Mouse (Mus musculus) hindbrain, embryonic 13.5 days (tissue): Measurements from ENCODE around the gene Gatd1. TPM values are rescaled to one million over a fixed set of nuclear protein-coding genes. Genes with fewer than 3 reads are reported as not detected.
A peak's percentile ranks its signal among the peaks of the same experiment; 100 is the strongest.
"Not testable (repeated sequence)": the region's sequence is repeated elsewhere in the genome, so short reads cannot be mapped to it uniquely, and the experiment has no call there.

Experiments used
- ATAC-seq: fragments of 200-750 bp; cut with Nextera tagmentation; 2 replicates; pipeline ENCODE4 v1.8.0; 2017; ENCODE audit warnings: moderate TSS enrichment; ENCODE audit not compliant: low FRiP score
- H3K27ac ChIP-seq: fragments of 300-500 bp; sonication (generic); 2 replicates; pipeline ENCODE4 v1.5.1; 2015; ENCODE audit warnings: inconsistent platforms, mild to moderate bottlenecking, moderate library complexity
- H3K27me3 ChIP-seq: fragments of 300-500 bp; sonication (generic); 2 replicates; pipeline ENCODE4 v1.6.1; 2015; ENCODE audit warnings: mild to moderate bottlenecking, inconsistent platforms
- H3K36me3 ChIP-seq: fragments of 300-500 bp; sonication (generic); 2 replicates; pipeline ENCODE4 v1.6.1; 2015; ENCODE audit warnings: mild to moderate bottlenecking, inconsistent platforms
- H3K4me1 ChIP-seq: fragments of 300-500 bp; sonication (generic); replicated peaks from 2 replicates; pipeline ENCODE4 v1.6.1; 2015; ENCODE audit warnings: inconsistent platforms
- H3K4me2 ChIP-seq: fragments of 300-500 bp; sonication (generic); 2 replicates; pipeline ENCODE4 v1.6.1; 2015; ENCODE audit warnings: inconsistent platforms, mild to moderate bottlenecking, moderate library complexity
- H3K4me3 ChIP-seq: fragments of 300-500 bp; sonication (generic); 2 replicates; pipeline ENCODE4 v1.5.1; 2015; ENCODE audit warnings: mild to moderate bottlenecking, inconsistent platforms
- H3K9ac ChIP-seq: fragments of 300-500 bp; sonication (generic); 2 replicates; pipeline ENCODE4 v1.6.1; 2015; ENCODE audit warnings: mild to moderate bottlenecking, inconsistent platforms
- H3K9me3 ChIP-seq: fragments of 300-500 bp; sonication (generic); 2 replicates; pipeline ENCODE4 v1.6.1; 2016; ENCODE audit warnings: inconsistent platforms
- WGBS: fragments of 180-500 bp; shearing (Covaris S2); methylation state at CpG from one replicate; pipeline ENCODE4 v1.1.7; 2015; 5-methylcytosine and 5-hydroxymethylcytosine counted together
- polyA plus RNA-seq: library from polyadenylated mRNA; unstranded; fragments of >200 nt; fragmentation: Nextera tagmentation; extraction: Ambion mirVana; gene quantifications from 2 replicates; pipeline ENCODE4 v1.2.1, GENCODE M21; 2015

Gene Gatd1
- polyA plus RNA-seq, 1 experiment from 2014 or later, result 57.4 TPM

DNA sequence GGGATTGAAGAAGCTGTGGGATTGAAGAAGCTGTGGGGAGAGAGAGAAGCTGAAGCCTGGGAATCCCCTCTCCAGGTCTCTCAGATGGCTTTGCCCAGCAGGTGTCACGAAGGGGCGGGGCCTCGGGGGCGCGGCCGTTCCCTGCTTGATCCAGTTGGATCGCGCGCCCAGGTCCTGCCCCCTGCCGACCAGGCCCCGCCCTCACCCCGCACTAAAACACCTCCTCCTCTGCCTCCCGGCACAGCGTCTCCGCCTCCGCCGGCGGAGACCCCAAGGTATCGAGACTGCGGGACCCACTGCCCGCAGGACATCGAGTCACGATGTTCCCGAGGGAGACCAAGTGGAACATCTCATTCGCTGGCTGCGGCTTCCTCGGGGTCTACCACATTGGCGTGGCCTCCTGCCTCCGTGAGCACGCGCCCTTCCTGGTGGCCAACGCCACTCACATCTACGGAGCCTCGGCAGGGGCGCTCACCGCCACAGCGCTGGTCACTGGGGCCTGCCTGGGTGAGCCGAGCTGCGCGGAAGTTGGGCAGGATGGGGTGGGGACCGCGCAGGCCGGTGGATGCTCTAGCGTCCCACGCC, 41.1 kb upstream of the Gatd1 start, which contains the start of gene Pnpla2:
TSS of gene Pnpla2 (plus strand) at position 232 of the 585 bp plus-strand sequence.
- ATAC-seq, result peak; percentile 82
- H3K9me3 ChIP-seq, result no peaks in the 10 kb centered on the region
- H3K4me1 ChIP-seq, result peaks cover 25% of the 10 kb centered on the region
- H3K36me3 ChIP-seq, result peaks cover 47% of the 10 kb centered on the region
- peak within 1 kb of the TSS; percentile 93 for H3K4me2 ChIP-seq
- H3K27me3 ChIP-seq, result peaks cover 20% of the 10 kb centered on the region
- under 1% methylated on average over 45 of the region's 45 CpGs for WGBS
- H3K4me3 ChIP-seq, result peak within 1 kb of the TSS; percentile 70
- H3K27ac ChIP-seq, result peak within 1 kb of the TSS; percentile 70
- H3K9ac ChIP-seq, result peak within 1 kb of the TSS; percentile 85

DNA sequence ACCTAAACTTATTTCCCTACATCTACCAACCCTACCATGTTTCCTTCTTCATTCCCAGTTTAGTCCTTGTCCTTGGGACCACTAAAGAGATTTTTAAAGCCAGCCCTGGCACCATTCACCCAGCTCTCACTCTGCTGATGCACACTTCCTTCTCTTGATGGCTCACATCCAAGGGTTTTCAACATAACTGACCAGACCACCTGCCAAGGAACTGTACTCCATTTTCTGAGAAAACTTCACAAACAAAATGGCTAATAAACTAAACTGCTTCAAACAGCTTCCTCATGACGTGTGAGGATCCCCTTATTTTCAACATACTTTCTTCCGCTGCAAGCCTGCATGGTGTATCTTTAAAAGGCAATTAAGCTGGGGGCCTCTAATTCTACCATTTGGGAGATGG, 39.7 kb upstream of the Gatd1 start:
- no peak overlapping the region for H3K4me3 ChIP-seq
- no peak overlapping the region for H3K4me2 ChIP-seq
- 0 out of 2 replicates have a peak, but pooled peaks cover 6% of the 10 kb centered on the region for H3K27me3 ChIP-seq
- H3K27ac ChIP-seq, result no peak overlapping the region
- ATAC-seq, result no peak
- H3K36me3 ChIP-seq, result peaks cover 47% of the 10 kb centered on the region
- peaks cover 32% of the 10 kb centered on the region for H3K4me1 ChIP-seq
- no peaks in the 10 kb centered on the region for H3K9me3 ChIP-seq
- H3K9ac ChIP-seq, result no peak overlapping the region
- WGBS, result 80% methylated on average over 2 of the region's 2 CpGs

DNA sequence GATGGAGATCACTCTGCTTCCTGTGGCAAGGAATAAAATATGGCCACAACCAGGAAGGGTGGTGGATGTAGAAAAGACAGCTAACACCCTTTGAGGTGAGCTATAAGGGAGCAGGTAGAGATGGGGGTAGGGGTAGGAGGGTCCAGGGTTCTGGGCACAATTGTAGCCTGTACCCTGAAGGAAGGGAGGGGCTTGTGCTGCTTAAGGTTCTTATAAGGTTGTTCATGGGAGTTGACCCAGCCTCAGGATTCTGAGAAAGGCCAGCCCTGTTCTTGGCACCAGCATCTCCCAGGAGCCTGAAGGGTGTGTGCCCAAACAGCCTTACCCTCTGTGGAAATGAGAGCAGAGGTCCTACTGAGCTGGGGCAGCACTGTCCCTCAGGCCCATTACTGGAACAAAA, 38.0 kb upstream of the Gatd1 start:
- Histone ChIP-seq H3K27ac (no peak overlapping the region), H3K4me3 (no peak overlapping the region), H3K4me2 (no peak overlapping the region), H3K9me3 (no peaks in the 10 kb centered on the region), H3K27me3 (0 out of 2 replicates have a peak, but pooled peaks cover 3% of the 10 kb centered on the region), H3K9ac (no peak overlapping the region), H3K4me1 (peaks cover 38% of the 10 kb centered on the region), H3K36me3 (peaks cover 35% of the 10 kb centered on the region)
- no peak for ATAC-seq

DNA sequence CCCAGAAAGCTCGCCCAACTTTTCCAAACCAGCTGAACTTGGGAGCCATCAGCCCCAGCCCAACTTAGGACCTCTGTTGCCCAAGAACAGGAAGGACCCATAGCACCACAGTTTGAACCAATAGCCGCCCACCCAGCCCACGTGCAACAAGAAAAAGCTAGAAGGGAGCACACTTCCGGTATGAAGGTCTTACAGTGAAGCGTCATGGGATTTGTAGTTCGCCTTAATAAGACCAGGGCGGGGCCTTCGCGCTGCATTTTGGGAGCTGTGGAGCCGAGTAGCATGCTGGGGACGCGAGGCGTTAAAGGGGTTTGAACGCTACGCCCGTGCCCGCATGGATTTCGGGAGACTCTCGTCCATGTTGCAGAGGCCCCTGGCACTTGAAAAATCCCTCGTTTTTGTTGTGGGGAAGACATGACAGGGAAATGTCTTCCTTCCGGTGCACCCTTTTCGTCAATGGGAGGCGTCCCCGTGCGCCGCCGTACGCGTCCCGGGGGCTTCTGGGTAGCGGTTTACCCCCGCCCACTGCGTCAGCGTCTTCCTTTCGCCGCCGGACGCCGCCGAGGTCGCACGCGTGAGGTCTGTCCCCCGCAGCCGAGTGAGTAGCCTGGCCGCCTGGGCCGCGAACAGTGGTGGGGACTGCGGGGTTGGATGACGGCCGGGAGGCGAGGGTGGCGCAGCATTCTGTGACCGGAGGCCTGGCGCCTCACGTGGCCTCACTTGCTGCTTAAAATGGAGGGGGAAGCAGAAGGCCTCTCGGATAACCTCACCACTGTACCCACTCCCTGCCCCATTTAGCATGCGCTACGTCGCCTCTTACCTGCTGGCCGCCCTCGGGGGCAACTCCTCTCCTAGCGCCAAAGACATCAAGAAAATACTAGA, 33.4 kb upstream of the Gatd1 start, which contains the start of gene Rplp2:
TSS of gene Rplp2 (plus strand) at position 261 of the 882 bp plus-strand sequence.
- no peaks in the 10 kb centered on the region for H3K27me3 ChIP-seq
- peak; percentile 94 for ATAC-seq
- peak within 1 kb of the TSS; percentile 94 for H3K9ac ChIP-seq
- peak within 1 kb of the TSS; percentile 86 for H3K4me3 ChIP-seq
- H3K27ac ChIP-seq, result peak within 1 kb of the TSS; percentile 96
- H3K4me2 ChIP-seq, result peak within 1 kb of the TSS; percentile 79
- WGBS, result under 1% methylated on average over 63 of the region's 63 CpGs
- peaks cover 35% of the 10 kb centered on the region for H3K36me3 ChIP-seq
- no peaks in the 10 kb centered on the region for H3K9me3 ChIP-seq
- H3K4me1 ChIP-seq, result peaks cover 33% of the 10 kb centered on the region

DNA sequence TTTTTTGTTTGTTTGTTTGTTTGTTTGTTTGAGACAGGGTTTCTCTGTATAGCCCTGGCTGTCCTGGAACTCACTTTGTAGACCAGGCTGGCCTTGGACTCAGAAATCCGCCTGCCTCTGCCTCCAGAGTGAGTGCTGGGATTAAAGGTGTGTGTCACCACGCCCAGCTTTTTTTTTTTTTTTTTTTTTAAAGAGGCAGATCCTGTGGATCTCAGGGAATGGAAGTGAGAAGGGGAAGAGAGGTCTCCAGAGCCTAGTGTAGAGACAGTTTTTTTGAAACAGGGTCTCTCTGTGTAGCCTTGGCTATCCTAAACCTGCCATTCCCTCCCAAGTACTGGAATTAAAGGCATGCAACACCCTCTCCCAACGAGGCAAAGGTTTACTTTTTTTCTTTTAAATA, 32.4 kb upstream of the Gatd1 start:
- WGBS, result 90% methylated on average over 3 of the region's 3 CpGs
- H3K27ac ChIP-seq, H3K4me3 ChIP-seq, H3K9me3 ChIP-seq, H3K27me3 ChIP-seq, ATAC-seq, H3K9ac ChIP-seq: not testable (repeated sequence)
- peaks cover 35% of the 10 kb centered on the region for H3K4me1 ChIP-seq
- H3K4me2 ChIP-seq, result peak overlapping the region; percentile 52
- H3K36me3 ChIP-seq, result peaks cover 25% of the 10 kb centered on the region

DNA sequence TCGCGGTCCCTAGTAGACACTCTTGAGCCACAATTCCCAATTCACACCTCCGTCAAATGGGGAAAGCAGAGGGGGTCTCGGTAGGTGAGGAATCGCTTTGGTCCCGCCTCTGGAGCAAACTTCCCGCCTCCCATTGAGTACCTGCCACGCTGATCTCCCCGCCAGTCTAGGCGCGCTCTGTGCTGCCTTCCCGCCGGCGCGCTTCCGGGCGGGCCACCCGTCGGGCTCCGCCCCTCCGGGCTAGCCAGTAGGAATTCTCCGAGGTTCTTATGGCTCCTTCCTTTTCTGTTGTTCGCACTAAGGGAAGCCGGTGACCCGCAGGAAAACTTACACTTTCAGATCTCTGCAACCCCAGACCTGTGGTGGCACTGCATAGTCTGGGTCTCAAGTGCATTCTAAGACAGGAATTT, 29.9 kb upstream of the Gatd1 start, which contains the start of gene Pidd1:
TSS of gene Pidd1 (minus strand) at position 198 of the 410 bp plus-strand sequence.
- peak within 1 kb of the TSS; percentile 64 for H3K4me2 ChIP-seq
- ATAC-seq, result no peak

DNA sequence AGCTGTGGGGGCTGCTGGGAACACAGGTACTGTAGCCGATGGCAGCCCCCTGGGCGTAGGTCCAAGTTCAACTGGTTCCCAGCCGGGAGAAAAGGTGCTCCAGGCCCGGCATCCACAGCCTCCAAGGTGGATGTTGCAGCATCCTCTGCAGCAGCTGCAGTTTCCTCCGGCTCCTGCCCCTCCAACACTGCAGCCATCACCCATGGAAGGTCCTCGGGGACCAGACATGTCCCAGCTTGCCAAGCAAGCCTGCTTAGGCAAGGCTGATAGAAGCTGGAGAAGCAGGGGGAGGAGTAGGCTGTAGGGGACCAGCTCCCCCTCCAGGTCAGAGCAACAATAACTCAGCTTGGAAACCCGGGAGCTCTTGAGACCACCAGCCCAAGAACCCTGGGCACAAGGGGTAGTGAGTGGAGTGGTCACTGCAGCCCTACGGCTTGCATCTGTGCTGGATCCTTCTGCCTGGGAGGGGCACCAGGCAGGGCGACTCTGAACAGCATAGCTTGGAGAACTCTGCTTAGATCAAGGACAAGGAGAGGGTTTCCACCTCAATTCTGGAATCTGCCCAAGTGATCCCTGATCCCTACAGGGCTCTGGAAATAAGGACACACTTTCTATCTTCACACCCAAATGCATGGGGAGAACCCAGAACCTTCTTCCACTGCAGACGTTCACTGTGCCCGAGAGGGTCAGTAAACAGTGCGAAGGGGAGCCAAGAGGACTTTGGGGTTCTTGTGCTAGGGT, 29.3 kb upstream of the Gatd1 start:
- H3K9me3 ChIP-seq, result no peaks in the 10 kb centered on the region
- peaks cover 24% of the 10 kb centered on the region for H3K4me1 ChIP-seq
- H3K36me3 ChIP-seq, result peaks cover 6% of the 10 kb centered on the region; the same call in 1 of the 2 replicates
- H3K27ac ChIP-seq, result no peak overlapping the region
- peak overlapping the region; percentile 64 for H3K4me2 ChIP-seq
- peak overlapping the region; percentile 70 for H3K9ac ChIP-seq
- peak overlapping the region; percentile 37 for H3K4me3 ChIP-seq
- no peaks in the 10 kb centered on the region for H3K27me3 ChIP-seq
- 26% methylated on average over 12 of the region's 12 CpGs for WGBS
- no peak for ATAC-seq

More for the DNA sequence above, 29.9 kb upstream of the Gatd1 start, which contains the start of gene Pidd1:
- peaks cover 9% of the 10 kb centered on the region for H3K36me3 ChIP-seq
- under 1% methylated on average over 25 of the region's 25 CpGs for WGBS
- peaks cover 30% of the 10 kb centered on the region for H3K4me1 ChIP-seq
- peak within 1 kb of the TSS; percentile 70 for H3K9ac ChIP-seq
- no peaks in the 10 kb centered on the region for H3K27me3 ChIP-seq
- peak within 1 kb of the TSS; percentile 37 for H3K4me3 ChIP-seq
- H3K9me3 ChIP-seq, result no peaks in the 10 kb centered on the region
- no peak within 1 kb of the TSS for H3K27ac ChIP-seq

DNA sequence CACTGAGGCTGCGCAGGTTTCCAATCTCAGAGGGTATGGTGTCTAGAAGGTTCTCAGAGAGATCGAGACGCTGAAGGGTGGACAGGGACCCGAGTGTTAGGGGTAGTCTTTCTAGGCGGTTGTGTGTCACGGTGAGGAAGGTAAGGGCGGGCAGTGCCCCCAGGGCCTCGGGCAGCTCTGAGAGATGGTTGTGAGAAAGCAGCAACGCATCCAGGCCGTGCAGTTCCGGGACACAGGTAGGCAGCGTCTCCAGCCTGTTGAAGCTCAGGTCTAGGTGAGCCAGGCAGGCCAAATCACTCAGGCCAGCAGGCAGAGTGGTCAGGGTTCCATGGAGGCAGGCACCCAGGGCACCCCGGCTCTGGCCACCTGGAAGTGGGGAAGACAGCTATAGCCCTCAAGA, 28.3 kb upstream of the Gatd1 start:
- no peak for ATAC-seq
- no peaks in the 10 kb centered on the region for H3K9me3 ChIP-seq
- H3K27ac ChIP-seq, result no peak overlapping the region
- H3K4me3 ChIP-seq, result no peak overlapping the region
- peaks cover 28% of the 10 kb centered on the region for H3K4me1 ChIP-seq
- no peaks in the 10 kb centered on the region for H3K27me3 ChIP-seq
- H3K4me2 ChIP-seq, result peak overlapping the region; percentile 64
- 96% methylated on average over 13 of the region's 13 CpGs for WGBS
- H3K36me3 ChIP-seq, result peaks cover 6% of the 10 kb centered on the region; the same call in 1 of the 2 replicates
- H3K9ac ChIP-seq, result peak overlapping the region; percentile 70

DNA sequence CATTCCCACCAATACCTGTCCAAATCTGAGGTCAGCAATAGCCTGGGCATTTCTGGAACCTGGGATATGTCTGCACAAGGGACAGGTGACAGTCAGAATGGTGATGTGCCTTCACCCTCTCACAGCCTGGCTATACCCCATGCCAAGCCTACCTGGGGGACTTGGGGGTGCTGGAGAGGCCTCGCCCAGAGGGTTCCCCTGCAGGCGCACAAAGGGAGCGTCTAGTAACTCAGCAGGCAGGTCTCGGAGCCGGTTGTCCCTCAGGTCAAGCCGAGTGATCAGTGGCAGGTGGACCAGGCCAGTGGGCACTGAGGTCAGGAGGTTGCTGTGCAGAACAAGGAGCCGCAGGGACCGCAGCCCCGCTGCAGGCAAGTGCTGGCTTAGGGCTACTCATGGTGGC, 27.5 kb upstream of the Gatd1 start:
- Histone ChIP-seq H3K9me3 (no peaks in the 10 kb centered on the region), H3K4me1 (peaks cover 36% of the 10 kb centered on the region), H3K4me2 (no peak overlapping the region), H3K36me3 (peaks cover 6% of the 10 kb centered on the region; the same call in 1 of the 2 replicates), H3K27ac (no peak overlapping the region), H3K27me3 (no peaks in the 10 kb centered on the region), H3K9ac (peak overlapping the region; percentile 58; the same call in 1 of the 2 replicates), H3K4me3 (no peak overlapping the region)
- no peak for ATAC-seq
- 93% methylated on average over 9 of the region's 9 CpGs for WGBS

DNA sequence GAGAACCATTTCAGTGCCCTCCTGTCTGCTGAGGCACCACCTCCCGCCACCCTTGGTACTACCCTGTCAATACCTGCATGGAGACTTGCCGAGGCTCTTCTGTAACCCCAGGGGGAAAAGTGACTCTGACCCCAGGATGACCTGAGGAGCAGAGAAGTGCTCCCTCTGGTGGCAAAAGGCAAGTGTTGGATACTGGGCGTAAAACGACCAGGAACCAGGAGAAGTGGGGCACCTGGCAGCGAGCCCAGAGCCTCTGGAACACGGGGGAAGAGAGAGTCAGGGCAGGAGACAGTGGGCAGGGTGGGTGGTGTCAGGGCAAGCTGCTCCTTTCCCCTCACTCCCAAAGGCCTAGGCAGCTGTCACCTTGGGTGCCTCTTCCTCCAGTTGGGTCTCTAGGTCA, 26.7 kb upstream of the Gatd1 start:
- whole genome bisulfite sequencing, result 37% methylated on average over 6 of the region's 6 CpGs
- H3K27ac ChIP-seq, result no peak overlapping the region
- no peak overlapping the region for H3K4me2 ChIP-seq
- H3K27me3 ChIP-seq, result no peaks in the 10 kb centered on the region
- H3K36me3 ChIP-seq, result peaks cover 6% of the 10 kb centered on the region; the same call in 1 of the 2 replicates
- H3K4me3 ChIP-seq, result no peak overlapping the region
- H3K9me3 ChIP-seq, result no peaks in the 10 kb centered on the region
- H3K9ac ChIP-seq, result no peak overlapping the region
- peaks cover 44% of the 10 kb centered on the region for H3K4me1 ChIP-seq
- ATAC-seq, result no peak

DNA sequence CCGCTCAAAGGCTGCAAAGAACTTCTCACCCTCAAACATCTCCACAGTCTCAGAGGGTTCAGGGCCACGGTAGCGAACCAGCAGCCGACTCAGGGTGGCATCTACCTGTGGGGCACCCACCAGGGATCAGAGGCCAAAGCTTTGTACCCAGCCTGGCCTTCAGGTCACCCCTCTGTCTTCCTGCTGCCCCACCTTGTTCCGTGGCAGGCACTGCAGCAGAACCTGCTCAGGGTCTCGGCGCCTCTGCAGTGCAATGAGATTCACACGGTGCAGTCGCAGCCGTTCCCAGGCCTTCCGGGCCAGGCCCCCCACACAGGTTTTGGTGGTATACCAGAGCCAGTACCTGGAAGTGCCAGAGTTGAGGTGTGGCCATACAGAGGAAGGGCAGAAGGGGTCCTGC, 25.9 kb upstream of the Gatd1 start:
- Histone ChIP-seq H3K9ac (0 out of 2 replicates have a peak overlapping the region, but pooled peaks have one; percentile 13), H3K27me3 (no peaks in the 10 kb centered on the region), H3K4me3 (no peak overlapping the region), H3K9me3 (no peaks in the 10 kb centered on the region), H3K36me3 (peaks cover 6% of the 10 kb centered on the region; the same call in 1 of the 2 replicates), H3K4me1 (peaks cover 52% of the 10 kb centered on the region), H3K27ac (no peak overlapping the region), H3K4me2 (no peak overlapping the region)
- ATAC-seq, result no peak
- 93% methylated on average over 11 of the region's 11 CpGs for WGBS
